Mouse (Mus musculus) ES-E14 (cell line): ENCODE data around the gene Itga11. TPM values are rescaled to one million over a fixed set of nuclear protein-coding genes. Genes with fewer than 3 reads are reported as not detected.

Source experiments
- DNase-seq: peaks from one replicate; pipeline ENCODE4 v3.0.0-alpha.2; 2013; ENCODE audit warnings: low read depth, low spot score
- H3K27ac ChIP-seq: 2 replicates; pipeline ENCODE4 v1.5.1; 2012; ENCODE audit warnings: low read depth, mild to moderate bottlenecking, low read length, moderate library complexity, mixed read lengths; ENCODE audit not compliant: poor library complexity, insufficient read depth, severe bottlenecking
- H3K36me3 ChIP-seq: 2 replicates; pipeline ENCODE4 v1.6.1; 2012; ENCODE audit warnings: mild to moderate bottlenecking, low read length, moderate library complexity, mixed read lengths; ENCODE audit not compliant: control insufficient read depth, poor library complexity, insufficient read depth, severe bottlenecking
- H3K4me1 ChIP-seq, 2 experiments: fragments of 150-350 bp in 1 of 2; sonication (generic) in 1 of 2; 2 replicates each; pipeline ENCODE4 v1.6.1; 2012; ENCODE audit warnings: low read length in 2 of 2, mild to moderate bottlenecking in 1 of 2, mixed read lengths in 1 of 2; ENCODE audit not compliant: control insufficient read depth in 2 of 2, insufficient read depth in 2 of 2, poor library complexity in 1 of 2
- H3K4me3 ChIP-seq, 2 experiments: fragments of 150-350 bp in 1 of 2; sonication (generic) in 1 of 2; 2 replicates each; pipeline ENCODE4 v1.5.1; 2012; ENCODE audit warnings: low read length in 2 of 2, low read depth in 1 of 2, mild to moderate bottlenecking in 1 of 2, mixed read lengths in 1 of 2; ENCODE audit not compliant: insufficient read depth in 1 of 2, poor library complexity in 1 of 2, severe bottlenecking in 1 of 2
- H3K9ac ChIP-seq: 2 replicates; pipeline ENCODE4 v1.6.1; 2012; ENCODE audit warnings: low read depth, mild to moderate bottlenecking, low read length, mixed read lengths; ENCODE audit not compliant: poor library complexity, insufficient read depth, severe bottlenecking
- H3K9me3 ChIP-seq: fragments of 150-350 bp; sonication (generic); 2 replicates; pipeline ENCODE4 v1.6.1; 2012; ENCODE audit warnings: low read depth, mild to moderate bottlenecking, low read length; ENCODE audit not compliant: control insufficient read depth, insufficient read depth
- CHD2 ChIP-seq: IDR thresholded peaks from 2 replicates; pipeline ENCODE4 v1.6.1; 2014; ENCODE audit warnings: mild to moderate bottlenecking, low read depth, low read length, inconsistent platforms
- HCFC1 ChIP-seq: IDR thresholded peaks from 2 replicates; pipeline ENCODE4 v1.6.1; 2012; ENCODE audit warnings: low read length, inconsistent platforms, borderline replicate concordance; ENCODE audit not compliant: insufficient read depth
- MAFK ChIP-seq: IDR thresholded peaks from 2 replicates; pipeline ENCODE4 v1.6.1; 2014; ENCODE audit warnings: mild to moderate bottlenecking, low read depth, low read length, inconsistent platforms; ENCODE audit not compliant: insufficient read depth
- ZC3H11A ChIP-seq: IDR thresholded peaks from 2 replicates; pipeline ENCODE4 v1.6.1; 2012; ENCODE audit warnings: low read depth, mild to moderate bottlenecking, inconsistent platforms, low read length, borderline replicate concordance
- ZNF384 ChIP-seq: IDR thresholded peaks from 2 replicates; pipeline ENCODE4 v1.6.1; 2012; ENCODE audit warnings: low read depth, low read length, inconsistent platforms
- in situ Hi-C, 2 experiments: fragments of 600-800 bp; cut with MboI; formaldehyde crosslinking; loops; one replicate each; pipeline ENCODE4 v1.15.1; 2025; ENCODE audit warnings: low sequenced_read_pairs in 2 of 2, inconsistent platforms in 1 of 2; ENCODE audit not compliant: unreplicated experiment in 2 of 2
- total RNA-seq: library from RNA; depleted of rRNA; stranded (reverse); fragments of 300-350 nt; gene quantifications from 2 replicates; pipeline ENCODE4 v1.2.3, GENCODE M21; 2012

Itga11 gene
- total RNA-seq, 1 experiment, result 1.3 TPM

- Histone ChIP-seq H3K4me1 (0 out of 4 replicates have a peak, but pooled peaks cover 0 to 1% of the 10 kb centered on the region in 2 experiments), H3K36me3 (no peaks in the 10 kb centered on the region), H3K27ac (no peak overlapping the region), H3K4me3 (no peak overlapping the region), H3K9me3 (no peaks in the 10 kb centered on the region), H3K9ac (no peak overlapping the region)
- DNase-seq, result no peak
- in situ Hi-C loops, result no loop called here
- TF ChIP-seq HCFC1 (no peak), CHD2 (no peak), MAFK (no peak)
Observed at GRCm38 (mm10) chr9:62712374-62712773, 34.7 kb downstream of the Itga11 start.

GRCm38 (mm10) chr9:62713040-62713439 lies 35.4 kb downstream of the Itga11 start:
- no peak for DNase-seq

GRCm38 (mm10) chr9:62714336-62714735 lies 36.7 kb downstream of the Itga11 start:
- DNase-seq, result no peak
- Histone ChIP-seq H3K9ac (no peak overlapping the region), H3K27ac (no peak overlapping the region), H3K9me3 (no peaks in the 10 kb centered on the region), H3K4me1 (0 out of 4 replicates have a peak, but pooled peaks cover 0 to 1% of the 10 kb centered on the region in 2 experiments), H3K36me3 (no peaks in the 10 kb centered on the region), H3K4me3 (no peak overlapping the region)
- in situ Hi-C loops, result no loop called here
- TF ChIP-seq ZNF384, result no peak
- TF ChIP-seq HCFC1, result no peak
- no peak for TF ChIP-seq MAFK
- no peak for TF ChIP-seq ZC3H11A
- no peak for TF ChIP-seq CHD2

More at GRCm38 (mm10) chr9:62713040-62713439, 35.4 kb downstream of the Itga11 start:
- Histone ChIP-seq H3K4me3 (no peak overlapping the region), H3K27ac (no peak overlapping the region), H3K36me3 (no peaks in the 10 kb centered on the region), H3K9ac (no peak overlapping the region), H3K9me3 (no peaks in the 10 kb centered on the region), H3K4me1 (0 out of 4 replicates have a peak, but pooled peaks cover 0 to 1% of the 10 kb centered on the region in 2 experiments)
- in situ Hi-C loops, result no loop called here
- TF ChIP-seq ZNF384 (no peak), MAFK (peak; percentile 67)

GRCm38 (mm10) chr9:62717982-62718381 lies 40.4 kb downstream of the Itga11 start:
- in situ Hi-C loops, result no loop called here
- no peak for DNase-seq
- Histone ChIP-seq H3K27ac (no peak overlapping the region), H3K4me1 (no peaks in the 10 kb centered on the region), H3K9me3 (no peaks in the 10 kb centered on the region), H3K4me3 (no peak overlapping the region), H3K36me3 (no peaks in the 10 kb centered on the region), H3K9ac (no peak overlapping the region)
- TF ChIP-seq ZNF384, result no peak
- no peak for TF ChIP-seq CHD2
- no peak for TF ChIP-seq HCFC1
- TF ChIP-seq ZC3H11A, result no peak
- no peak for TF ChIP-seq MAFK

GRCm38 (mm10) chr9:62721791-62722190 lies 44.2 kb downstream of the Itga11 start:
- Histone ChIP-seq H3K27ac (no peak overlapping the region), H3K9me3 (no peaks in the 10 kb centered on the region), H3K4me3 (no peak overlapping the region), H3K4me1 (no peaks in the 10 kb centered on the region), H3K36me3 (no peaks in the 10 kb centered on the region), H3K9ac (no peak overlapping the region)
- no peak for DNase-seq
- TF ChIP-seq ZNF384 (no peak), CHD2 (no peak), HCFC1 (no peak)
- in situ Hi-C loops, result no loop called here
